Mouse (Mus musculus): ENCODE results near the gene Stx7.

Stx7 gene

GRCm38 (mm10) chr10:24132273-24132672 is 16.8 kb upstream of the Stx7 start:
- H3K4me3 ChIP-seq (replicated peaks; ENCODE audit: low read length), result 0 out of 2 replicates have a peak overlapping the region, but pooled peaks have one; percentile 30
- TF ChIP-seq NANOG (IDR thresholded peaks at IDR 0.05; ENCODE audit: borderline replicate concordance, low read length), result no peak
- TF ChIP-seq CTCF (conservative IDR thresholded peaks at IDR 0.05; ENCODE audit: low read length), result no peak
- TF ChIP-seq POU5F1 (IDR thresholded peaks at IDR 0.05; ENCODE audit: borderline replicate concordance, low read length), result no peak
- no peaks in the 10 kb centered on the region for H3K27me3 ChIP-seq (ENCODE audit: insufficient read depth, low read length)
- peaks cover 30% of the 10 kb centered on the region for H3K4me1 ChIP-seq (replicated peaks; ENCODE audit: low read depth, low read length)
- no peaks in the 10 kb centered on the region for H3K36me3 ChIP-seq (ENCODE audit: insufficient read depth, low read length)
- no peaks in the 10 kb centered on the region for H3K9me3 ChIP-seq (ENCODE audit: low read length)

GRCm38 (mm10) chr10:24133132-24133531 is 16.0 kb upstream of the Stx7 start:
- no peaks in the 10 kb centered on the region for H3K27me3 ChIP-seq (ENCODE audit: insufficient read depth, low read length)
- peaks cover 30% of the 10 kb centered on the region for H3K4me1 ChIP-seq (replicated peaks; ENCODE audit: low read depth, low read length)
- no peaks in the 10 kb centered on the region for H3K9me3 ChIP-seq (ENCODE audit: low read length)
- no peak for TF ChIP-seq POU5F1 (IDR thresholded peaks at IDR 0.05; ENCODE audit: borderline replicate concordance, low read length)
- no peak for TF ChIP-seq CTCF (conservative IDR thresholded peaks at IDR 0.05; ENCODE audit: low read length)
- no peak for TF ChIP-seq NANOG (IDR thresholded peaks at IDR 0.05; ENCODE audit: borderline replicate concordance, low read length)
- no peak overlapping the region for H3K4me3 ChIP-seq (replicated peaks; ENCODE audit: low read length)
- H3K36me3 ChIP-seq (ENCODE audit: insufficient read depth, low read length), result no peaks in the 10 kb centered on the region

DNA sequence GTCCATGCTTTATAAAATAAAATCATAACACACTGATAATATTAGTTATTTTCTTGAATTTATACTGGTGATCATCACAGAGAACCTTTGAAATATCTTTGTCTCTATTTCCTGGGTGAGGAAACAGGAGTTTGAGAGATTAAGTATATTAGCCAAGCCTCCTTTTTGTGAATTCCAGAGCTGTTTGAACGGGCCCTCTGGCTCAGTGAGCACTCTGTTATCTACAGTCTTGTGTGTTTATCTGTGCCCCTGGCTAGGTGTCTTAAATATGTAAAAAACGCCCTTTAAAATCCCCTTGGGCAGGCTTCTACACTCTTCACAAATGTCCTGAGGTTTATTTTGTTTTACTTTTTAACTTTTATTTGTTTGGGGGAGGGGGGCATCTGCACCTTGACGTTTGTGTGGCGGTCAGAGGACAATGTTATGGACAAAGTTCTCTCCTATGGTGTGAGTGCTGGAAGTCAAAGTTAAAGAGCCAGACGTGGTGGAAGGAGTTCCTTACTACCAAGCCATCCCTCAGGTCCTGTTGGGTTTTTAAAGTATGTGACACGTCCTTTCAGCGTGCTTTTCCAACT is 14.9 kb upstream of the Stx7 start:
- no peak overlapping the region for H3K4me3 ChIP-seq (replicated peaks; ENCODE audit: low read length)
- no peaks in the 10 kb centered on the region for H3K36me3 ChIP-seq (ENCODE audit: insufficient read depth, low read length)
- TF ChIP-seq POU5F1 (IDR thresholded peaks at IDR 0.05; ENCODE audit: borderline replicate concordance, low read length) (no peak), NANOG (IDR thresholded peaks at IDR 0.05; ENCODE audit: borderline replicate concordance, low read length) (no peak), CTCF (conservative IDR thresholded peaks at IDR 0.05; ENCODE audit: low read length) (no peak)
- H3K27me3 ChIP-seq (ENCODE audit: insufficient read depth, low read length), result no peaks in the 10 kb centered on the region
- no peaks in the 10 kb centered on the region for H3K9me3 ChIP-seq (ENCODE audit: low read length)
- peaks cover 30% of the 10 kb centered on the region for H3K4me1 ChIP-seq (replicated peaks; ENCODE audit: low read depth, low read length)

- Histone ChIP-seq H3K9me3 (ENCODE audit: low read length) (no peaks in the 10 kb centered on the region), H3K27me3 (ENCODE audit: insufficient read depth, low read length) (no peaks in the 10 kb centered on the region), H3K4me1 (replicated peaks; ENCODE audit: low read depth, low read length) (peaks cover 12% of the 10 kb centered on the region), H3K36me3 (ENCODE audit: insufficient read depth, low read length) (no peaks in the 10 kb centered on the region), H3K4me3 (replicated peaks; ENCODE audit: low read length) (no peak overlapping the region)
- TF ChIP-seq CTCF (conservative IDR thresholded peaks at IDR 0.05; ENCODE audit: low read length) (no peak), NANOG (IDR thresholded peaks at IDR 0.05; ENCODE audit: borderline replicate concordance, low read length) (no peak), POU5F1 (IDR thresholded peaks at IDR 0.05; ENCODE audit: borderline replicate concordance, low read length) (no peak)
Observed at GRCm38 (mm10) chr10:24138623-24139261, 10.4 kb upstream of the Stx7 start.

- no peaks in the 10 kb centered on the region for H3K36me3 ChIP-seq (ENCODE audit: insufficient read depth, low read length)
- H3K4me1 ChIP-seq (replicated peaks; ENCODE audit: low read depth, low read length), result no peaks in the 10 kb centered on the region
- no peaks in the 10 kb centered on the region for H3K27me3 ChIP-seq (ENCODE audit: insufficient read depth, low read length)
- H3K9me3 ChIP-seq (ENCODE audit: low read length), result no peaks in the 10 kb centered on the region; the same call in 1 of the 2 replicates
- TF ChIP-seq POU5F1 (IDR thresholded peaks at IDR 0.05; ENCODE audit: borderline replicate concordance, low read length) (no peak), CTCF (conservative IDR thresholded peaks at IDR 0.05; ENCODE audit: low read length) (no peak), NANOG (IDR thresholded peaks at IDR 0.05; ENCODE audit: borderline replicate concordance, low read length) (no peak)
- H3K4me3 ChIP-seq (replicated peaks; ENCODE audit: low read length), result no peak overlapping the region
Observed at GRCm38 (mm10) chr10:24142735-24143134, 6.4 kb upstream of the Stx7 start.

GRCm38 (mm10) chr10:24150086-24150485 is 984 bp downstream of the Stx7 start:
- Histone ChIP-seq H3K36me3 (ENCODE audit: insufficient read depth, low read length) (peaks cover 4% of the 10 kb centered on the region; the same call in 1 of the 2 replicates), H3K27me3 (ENCODE audit: insufficient read depth, low read length) (no peaks in the 10 kb centered on the region), H3K4me1 (replicated peaks; ENCODE audit: low read depth, low read length) (peaks cover 9% of the 10 kb centered on the region), H3K9me3 (ENCODE audit: low read length) (no peaks in the 10 kb centered on the region; the same call in 1 of the 2 replicates), H3K4me3 (replicated peaks; ENCODE audit: low read length) (peak overlapping the region; percentile 86)
- TF ChIP-seq CTCF (conservative IDR thresholded peaks at IDR 0.05; ENCODE audit: low read length), result no peak
- TF ChIP-seq NANOG (IDR thresholded peaks at IDR 0.05; ENCODE audit: borderline replicate concordance, low read length), result no peak

- TF ChIP-seq POU5F1 (IDR thresholded peaks at IDR 0.05; ENCODE audit: borderline replicate concordance, low read length) (no peak), NANOG (IDR thresholded peaks at IDR 0.05; ENCODE audit: borderline replicate concordance, low read length) (no peak), CTCF (conservative IDR thresholded peaks at IDR 0.05; ENCODE audit: low read length) (no peak)
- Histone ChIP-seq H3K36me3 (ENCODE audit: insufficient read depth, low read length) (peaks cover 20% of the 10 kb centered on the region), H3K9me3 (ENCODE audit: low read length) (no peaks in the 10 kb centered on the region), H3K27me3 (ENCODE audit: insufficient read depth, low read length) (no peaks in the 10 kb centered on the region), H3K4me1 (replicated peaks; ENCODE audit: low read depth, low read length) (peaks cover 10% of the 10 kb centered on the region; the same call in 1 of the 2 replicates), H3K4me3 (replicated peaks; ENCODE audit: low read length) (no peak overlapping the region)
Observed at GRCm38 (mm10) chr10:24158470-24159254, 9.6 kb downstream of the Stx7 start.

- Histone ChIP-seq H3K27me3 (ENCODE audit: insufficient read depth, low read length) (no peaks in the 10 kb centered on the region), H3K4me3 (replicated peaks; ENCODE audit: low read length) (no peak overlapping the region), H3K36me3 (ENCODE audit: insufficient read depth, low read length) (peaks cover 20% of the 10 kb centered on the region), H3K4me1 (replicated peaks; ENCODE audit: low read depth, low read length) (peaks cover 19% of the 10 kb centered on the region), H3K9me3 (ENCODE audit: low read length) (no peaks in the 10 kb centered on the region)
- TF ChIP-seq NANOG (IDR thresholded peaks at IDR 0.05; ENCODE audit: borderline replicate concordance, low read length), result no peak
- TF ChIP-seq CTCF (conservative IDR thresholded peaks at IDR 0.05; ENCODE audit: low read length), result no peak
- TF ChIP-seq POU5F1 (IDR thresholded peaks at IDR 0.05; ENCODE audit: borderline replicate concordance, low read length), result no peak
Observed at GRCm38 (mm10) chr10:24159575-24159974, 10.5 kb downstream of the Stx7 start.
